Mouse (Mus musculus): ENCODE data around the gene Farp1. TPM values are rescaled to one million over a fixed set of nuclear protein-coding genes. Genes with fewer than 3 reads are reported as not detected.
A peak's percentile ranks its signal among the peaks of the same experiment; 100 is the strongest.

Farp1 gene
- polyA plus RNA-seq, 1 experiment from 2014 or later, result 2.3 TPM

DNA sequence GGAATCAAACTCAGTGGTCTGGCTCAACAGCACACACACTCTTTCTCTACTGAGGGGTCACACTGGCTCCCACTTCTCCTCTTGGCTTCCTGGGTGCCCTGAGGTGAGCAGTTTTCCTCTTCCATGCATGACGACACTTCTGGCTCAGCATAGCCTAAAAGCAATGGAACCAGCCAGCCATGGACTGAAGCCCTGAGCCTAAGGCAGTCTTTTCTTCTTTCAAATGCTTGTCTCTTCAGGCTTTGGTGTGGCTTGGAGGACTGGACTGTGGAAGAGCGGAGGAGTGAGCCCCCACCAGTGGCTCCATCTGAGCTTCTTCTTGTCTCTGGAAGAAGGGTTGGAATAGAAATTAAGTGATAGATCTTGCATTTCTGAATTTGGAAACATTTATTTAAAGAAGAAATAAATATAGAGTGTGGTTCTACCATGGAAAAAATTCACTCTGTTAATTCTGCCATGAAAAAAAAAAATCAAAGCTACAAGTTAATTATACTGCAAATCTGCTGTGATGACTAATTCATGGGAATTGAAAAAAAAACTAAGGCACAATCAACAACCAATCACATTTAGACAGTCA, 19.8 kb upstream of the Farp1 start:
- no peak overlapping the region for H3K4me2 ChIP-seq (ENCODE audit: low read depth, low read length)
- no peak for TF ChIP-seq EP300 (IDR thresholded peaks at IDR 0.05; ENCODE audit: low read depth)
- TF ChIP-seq CTCF (IDR thresholded peaks at IDR 0.05; ENCODE audit: low read depth), result no peak
- ATAC-seq (no peak), DNase-seq (no peak)
- H3K4me3 ChIP-seq (ENCODE audit: low read depth, low read length), result no peak overlapping the region
- H3K9ac ChIP-seq (replicated peaks), result no peak overlapping the region
- H3K4me1 ChIP-seq (ENCODE audit: insufficient read depth), result no peaks in the 10 kb centered on the region
- no peaks in the 10 kb centered on the region for H3K36me3 ChIP-seq (replicated peaks; ENCODE audit: insufficient read depth, low read length)
- whole genome bisulfite sequencing (ENCODE audit: insufficient replicate concordance), result 75% methylated on average over 2 of the region's 2 CpGs
- H3K9me3 ChIP-seq (ENCODE audit: low read length), result no peaks in the 10 kb centered on the region
- no peaks in the 10 kb centered on the region for H3K27me3 ChIP-seq (ENCODE audit: insufficient read depth, low read length)
- H3K27ac ChIP-seq (ENCODE audit: low read depth), result no peak overlapping the region

DNA sequence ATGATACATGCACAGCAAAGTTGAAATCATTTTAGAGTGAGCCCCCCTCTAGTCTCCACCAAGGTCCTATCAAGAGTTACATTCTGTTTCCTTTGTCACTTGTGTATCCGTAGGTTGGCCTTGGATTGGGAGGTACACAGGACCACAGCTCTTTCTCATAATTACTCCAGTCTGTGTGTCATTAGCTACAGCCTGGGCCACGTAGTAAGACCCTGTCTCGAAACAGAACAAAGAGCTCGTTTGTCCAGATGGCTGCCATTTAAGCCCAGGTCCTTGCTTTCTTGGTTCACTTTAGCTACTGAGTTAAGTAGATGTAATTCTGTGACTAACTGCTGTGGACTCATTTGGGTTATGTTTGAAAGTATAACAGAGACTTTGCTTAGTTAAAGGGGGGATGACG, 12.6 kb upstream of the Farp1 start:
- H3K4me3 ChIP-seq (ENCODE audit: low read depth, low read length), result no peak overlapping the region
- ATAC-seq, result no peak
- DNase-seq, result no peak
- no peaks in the 10 kb centered on the region for H3K4me1 ChIP-seq (ENCODE audit: insufficient read depth)
- no peaks in the 10 kb centered on the region for H3K9me3 ChIP-seq (ENCODE audit: low read length)
- TF ChIP-seq EP300 (IDR thresholded peaks at IDR 0.05; ENCODE audit: low read depth) (no peak), CTCF (IDR thresholded peaks at IDR 0.05; ENCODE audit: low read depth) (no peak)
- 71% methylated on average over 5 of the region's 5 CpGs for WGBS (ENCODE audit: insufficient replicate concordance)
- H3K4me2 ChIP-seq (ENCODE audit: low read depth, low read length), result no peak overlapping the region
- H3K36me3 ChIP-seq (replicated peaks; ENCODE audit: insufficient read depth, low read length), result no peaks in the 10 kb centered on the region
- H3K27me3 ChIP-seq (ENCODE audit: insufficient read depth, low read length), result no peaks in the 10 kb centered on the region
- no peak overlapping the region for H3K9ac ChIP-seq (replicated peaks)
- no peak overlapping the region for H3K27ac ChIP-seq (ENCODE audit: low read depth)

DNA sequence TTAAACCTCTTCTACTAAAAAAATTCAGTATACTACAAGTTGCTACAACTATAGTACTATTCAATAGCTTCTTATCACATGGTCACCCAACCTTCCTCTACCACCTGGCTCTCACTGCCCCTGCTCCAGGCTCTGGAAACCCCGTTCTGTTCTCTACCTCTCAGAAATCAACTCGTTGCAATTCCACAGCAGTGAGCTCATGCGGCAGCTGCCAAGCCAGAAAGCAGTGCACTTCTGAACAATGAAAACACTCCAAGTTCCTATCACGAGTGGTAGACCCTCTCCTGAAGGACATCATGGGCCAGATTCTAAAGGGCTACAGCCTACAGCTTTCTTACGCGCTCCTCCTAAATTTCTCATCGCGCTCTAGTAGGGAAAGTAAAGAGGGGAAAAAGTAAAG, 9.6 kb upstream of the Farp1 start:
- no peak for TF ChIP-seq CTCF (IDR thresholded peaks at IDR 0.05; ENCODE audit: low read depth)
- no peak overlapping the region for H3K9ac ChIP-seq (replicated peaks)
- no peak overlapping the region for H3K27ac ChIP-seq (ENCODE audit: low read depth)
- no peaks in the 10 kb centered on the region for H3K36me3 ChIP-seq (replicated peaks; ENCODE audit: insufficient read depth, low read length)
- H3K4me1 ChIP-seq (ENCODE audit: insufficient read depth), result no peaks in the 10 kb centered on the region
- ATAC-seq, result no peak
- WGBS (ENCODE audit: insufficient replicate concordance), result 69% methylated on average over 8 of the region's 8 CpGs
- H3K9me3 ChIP-seq (ENCODE audit: low read length), result no peaks in the 10 kb centered on the region
- no peaks in the 10 kb centered on the region for H3K27me3 ChIP-seq (ENCODE audit: insufficient read depth, low read length)
- no peak for DNase-seq
- no peak overlapping the region for H3K4me2 ChIP-seq (ENCODE audit: low read depth, low read length)
- no peak overlapping the region for H3K4me3 ChIP-seq (ENCODE audit: low read depth, low read length)

DNA sequence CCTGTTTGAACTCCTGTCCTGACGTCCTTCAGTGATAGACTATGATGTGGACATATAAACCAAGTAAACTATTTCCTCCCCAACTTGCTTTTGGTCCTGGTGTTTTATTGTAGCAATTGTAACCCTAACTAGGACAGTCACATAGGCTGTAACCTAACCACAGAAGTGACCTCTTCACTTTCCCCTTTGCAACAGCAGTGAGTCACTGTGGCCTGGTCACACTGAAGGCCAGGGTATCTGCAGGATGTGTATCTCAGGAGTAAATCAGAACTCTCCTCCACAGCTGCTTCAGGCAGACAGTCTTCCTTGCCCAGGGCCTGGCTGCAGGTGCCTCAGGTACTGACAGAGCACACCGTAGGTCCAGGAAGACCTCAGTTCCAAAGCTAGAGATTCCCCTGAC, 3.6 kb upstream of the Farp1 start:
- H3K4me1 ChIP-seq (ENCODE audit: insufficient read depth), result 0 out of 2 replicates have a peak, but pooled peaks cover 2% of the 10 kb centered on the region
- H3K27me3 ChIP-seq (ENCODE audit: insufficient read depth, low read length), result peaks cover 22% of the 10 kb centered on the region
- ATAC-seq (no peak), DNase-seq (no peak)
- H3K4me2 ChIP-seq (ENCODE audit: low read depth, low read length), result no peak overlapping the region
- 64% methylated on average over 2 of the region's 2 CpGs for WGBS (ENCODE audit: insufficient replicate concordance)
- no peak overlapping the region for H3K27ac ChIP-seq (ENCODE audit: low read depth)
- H3K9me3 ChIP-seq (ENCODE audit: low read length), result no peaks in the 10 kb centered on the region
- no peaks in the 10 kb centered on the region for H3K36me3 ChIP-seq (replicated peaks; ENCODE audit: insufficient read depth, low read length)
- no peak overlapping the region for H3K9ac ChIP-seq (replicated peaks)
- TF ChIP-seq CTCF (IDR thresholded peaks at IDR 0.05; ENCODE audit: low read depth), result no peak
- TF ChIP-seq EP300 (IDR thresholded peaks at IDR 0.05; ENCODE audit: low read depth), result no peak
- H3K4me3 ChIP-seq (ENCODE audit: low read depth, low read length), result no peak overlapping the region

DNA sequence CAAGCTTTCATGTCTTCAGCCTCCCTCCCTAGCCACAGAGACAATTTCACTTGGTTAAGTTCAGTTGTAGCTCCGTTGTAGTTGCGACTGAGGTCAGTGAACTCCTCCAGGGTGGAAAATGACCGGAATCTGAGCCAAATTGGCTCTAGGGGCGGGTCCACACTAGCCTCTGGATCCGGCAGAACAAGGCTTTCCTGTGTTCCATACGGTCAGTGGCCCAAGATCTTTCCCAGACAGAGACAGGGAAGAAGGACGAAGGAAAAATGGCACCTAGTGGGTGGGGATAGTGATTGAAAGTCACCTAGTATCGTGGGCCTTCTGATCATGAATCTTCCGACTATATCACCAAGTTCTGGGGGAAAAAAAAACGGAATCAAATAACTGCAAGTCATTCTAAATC, 475 bp upstream of the Farp1 start:
- Histone ChIP-seq H3K36me3 (replicated peaks; ENCODE audit: insufficient read depth, low read length) (no peaks in the 10 kb centered on the region), H3K4me3 (ENCODE audit: low read depth, low read length) (peak overlapping the region; percentile 68), H3K27me3 (ENCODE audit: insufficient read depth, low read length) (peaks cover 22% of the 10 kb centered on the region), H3K9me3 (ENCODE audit: low read length) (no peaks in the 10 kb centered on the region), H3K4me1 (ENCODE audit: insufficient read depth) (peaks cover 5% of the 10 kb centered on the region), H3K27ac (ENCODE audit: low read depth) (no peak overlapping the region), H3K9ac (replicated peaks) (no peak overlapping the region), H3K4me2 (ENCODE audit: low read depth, low read length) (peak overlapping the region; percentile 81)
- ATAC-seq, result no peak
- no peak for TF ChIP-seq EP300 (IDR thresholded peaks at IDR 0.05; ENCODE audit: low read depth)
- TF ChIP-seq CTCF (IDR thresholded peaks at IDR 0.05; ENCODE audit: low read depth), result no peak
- WGBS (ENCODE audit: insufficient replicate concordance), result 21% methylated on average over 10 of the region's 10 CpGs
- DNase-seq, result peak; percentile 33

DNA sequence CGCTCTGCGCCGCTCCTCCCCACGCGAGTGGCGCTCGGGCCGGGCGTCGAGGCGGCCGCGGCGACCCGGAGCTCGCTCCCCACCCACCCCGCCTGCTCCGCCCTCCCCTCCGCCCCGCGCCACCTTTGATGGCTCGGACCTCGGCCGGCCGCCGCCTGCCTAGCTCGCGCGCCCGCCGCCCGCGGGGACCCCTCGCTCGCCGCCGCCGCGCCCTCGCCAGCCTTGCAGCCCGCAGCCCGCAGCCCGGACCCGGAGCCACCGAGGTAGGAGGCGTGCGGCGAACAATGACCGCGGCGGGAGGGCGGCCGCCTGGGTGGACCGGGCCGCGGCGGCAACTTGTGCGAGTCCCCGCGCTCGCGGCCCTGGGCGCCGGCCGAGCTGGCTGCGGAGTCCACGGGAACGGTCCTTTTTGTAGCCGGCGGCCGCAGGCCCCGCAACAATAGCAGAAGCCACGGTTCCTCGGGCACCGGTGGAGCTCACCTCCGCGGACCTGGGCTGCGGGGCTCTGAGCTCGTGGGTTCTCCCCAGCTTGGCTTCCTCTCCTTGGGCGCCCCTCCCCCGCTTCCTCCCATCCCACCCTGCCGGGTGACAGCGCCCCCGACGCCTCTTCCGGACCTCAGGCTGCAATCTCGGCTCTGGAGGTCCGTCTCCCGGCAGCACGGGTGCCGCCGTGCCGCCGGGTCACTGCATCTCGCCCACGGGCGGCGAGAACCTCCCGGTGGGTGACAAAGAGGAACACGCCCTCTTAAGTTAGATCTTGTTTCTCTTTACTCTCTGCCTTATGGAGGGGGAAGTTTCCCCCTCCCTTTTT, 868 bp downstream of the Farp1 start:
- ATAC-seq (peak; percentile 78), DNase-seq (peak; percentile 59)
- Histone ChIP-seq H3K9me3 (ENCODE audit: low read length) (no peaks in the 10 kb centered on the region), H3K27me3 (ENCODE audit: insufficient read depth, low read length) (peaks cover 22% of the 10 kb centered on the region), H3K4me2 (ENCODE audit: low read depth, low read length) (peak overlapping the region; percentile 81), H3K9ac (replicated peaks) (peak overlapping the region; percentile 65), H3K27ac (ENCODE audit: low read depth) (peak overlapping the region; percentile 58), H3K4me1 (ENCODE audit: insufficient read depth) (peaks cover 5% of the 10 kb centered on the region), H3K36me3 (replicated peaks; ENCODE audit: insufficient read depth, low read length) (no peaks in the 10 kb centered on the region), H3K4me3 (ENCODE audit: low read depth, low read length) (peak overlapping the region; percentile 68)
- TF ChIP-seq CTCF (IDR thresholded peaks at IDR 0.05; ENCODE audit: low read depth) (peak; percentile 20; the same call in 1 of the 2 replicates), EP300 (IDR thresholded peaks at IDR 0.05; ENCODE audit: low read depth) (no peak)
- under 1% methylated on average over 60 of the region's 100 CpGs for WGBS (ENCODE audit: insufficient replicate concordance)
